Mouse (Mus musculus) C2C12 (cell line): ENCODE results near the gene L1td1.

Experiments
- CEBPB ChIP-seq: IDR thresholded peaks from one replicate; pipeline ENCODE4 v1.6.1; 2011; ENCODE audit warnings: low read depth, mild to moderate bottlenecking, control low read depth, moderate library complexity
- CTCF ChIP-seq: IDR thresholded peaks from one replicate; pipeline ENCODE4 v1.5.1; 2011; ENCODE audit not compliant: control insufficient read depth, insufficient read depth, insufficient read length
- FOSL1 ChIP-seq: IDR thresholded peaks from one replicate; pipeline ENCODE4 v1.8.0; 2011; ENCODE audit warnings: mild to moderate bottlenecking, low read length; ENCODE audit not compliant: poor library complexity, insufficient read depth, severe bottlenecking
- USF1 ChIP-seq: IDR thresholded peaks from one replicate; pipeline ENCODE4 v1.6.1; 2011; ENCODE audit warnings: low read depth, mild to moderate bottlenecking, control low read depth, moderate library complexity

DNA sequence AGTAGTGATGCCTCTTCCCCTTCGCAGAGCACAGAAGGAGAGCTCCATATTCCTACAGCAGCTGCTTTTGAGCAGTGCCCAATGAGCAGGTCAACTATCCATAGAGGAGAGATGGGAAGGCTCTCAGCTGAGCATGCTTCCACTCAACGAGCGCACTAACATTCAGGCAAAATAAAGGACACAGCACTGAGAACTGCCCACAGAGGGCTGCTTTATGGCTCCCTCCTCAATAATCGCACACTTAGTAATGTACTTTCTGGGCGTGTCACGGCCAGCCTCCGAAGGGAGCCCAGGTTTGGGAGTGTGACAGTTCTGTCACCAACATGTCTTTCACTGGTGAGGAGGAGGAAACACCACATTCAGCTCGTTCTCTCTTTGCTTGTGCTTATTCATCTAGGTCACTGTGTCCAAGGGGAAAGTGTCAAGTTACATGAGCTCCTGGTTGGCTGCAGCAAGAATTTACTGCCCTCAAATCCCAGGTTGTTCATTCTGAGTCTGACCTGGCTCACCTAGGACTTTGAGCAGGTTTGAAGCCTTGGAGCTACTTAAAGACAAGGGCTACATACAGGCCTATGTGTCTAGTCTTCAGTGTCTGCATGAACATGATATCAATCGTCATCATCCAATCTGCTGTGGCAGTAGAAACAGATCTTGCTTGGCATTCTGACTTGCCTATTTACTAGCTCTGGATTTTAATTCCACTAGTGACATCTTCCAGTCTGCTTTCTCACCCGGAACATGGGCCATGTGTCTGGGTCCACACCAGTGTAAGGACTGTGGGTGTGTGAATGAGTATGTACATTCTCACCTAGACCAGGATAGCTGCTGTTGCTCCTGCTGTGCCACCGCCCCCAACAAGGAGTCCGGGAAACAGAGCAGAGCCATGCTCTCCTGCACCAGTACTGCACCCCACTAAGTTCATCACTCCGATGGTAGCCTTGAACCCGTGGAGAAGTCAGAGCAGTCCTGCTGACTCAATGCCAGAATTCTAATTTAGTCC lies 40.9 kb downstream of the L1td1 start:
- TF ChIP-seq CTCF (no peak), USF1 (no peak), CEBPB (no peak), FOSL1 (no peak)
